Mouse (Mus musculus): ENCODE data around the gene Slc13a5. TPM values are rescaled to one million over a fixed set of nuclear protein-coding genes. Genes with fewer than 3 reads are reported as not detected.

The Slc13a5 gene
- polyA plus RNA-seq, 1 experiment = 16.7 TPM

DNA sequence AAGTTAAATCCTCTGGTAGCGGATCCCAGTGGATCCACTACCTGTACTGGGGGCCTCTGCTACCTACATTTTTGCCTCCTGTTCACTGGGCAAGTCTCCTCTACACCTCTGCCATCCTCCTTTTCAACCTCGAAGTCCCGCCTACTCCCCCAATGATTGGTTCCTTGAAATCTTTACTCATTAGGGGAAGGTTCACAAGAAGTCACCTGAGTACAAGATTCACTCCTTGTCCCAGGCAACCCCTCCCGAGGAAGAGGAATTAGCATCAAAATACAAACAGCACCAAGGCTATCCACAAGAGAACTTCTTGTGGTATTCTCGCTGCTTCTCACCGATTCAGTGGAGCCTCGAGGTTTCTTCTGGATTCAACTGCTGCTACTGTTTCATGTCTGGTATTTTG is 35.0 kb downstream of the Slc13a5 start:
- Histone ChIP-seq H3K27ac (ENCODE audit: insufficient read depth, low read length) (no peak overlapping the region), H3K4me3 (ENCODE audit: insufficient read depth, low read length) (no peak overlapping the region), H3K4me1 (ENCODE audit: control insufficient read depth, insufficient read depth, low read length) (no peaks in the 10 kb centered on the region)
- TF ChIP-seq CTCF (IDR thresholded peaks at IDR 0.05; ENCODE audit: extremely low read depth, insufficient read depth, low read length) (no peak), POLR2A (IDR thresholded peaks at IDR 0.05; ENCODE audit: extremely low read depth, insufficient read depth, low read length) (no peak)

DNA sequence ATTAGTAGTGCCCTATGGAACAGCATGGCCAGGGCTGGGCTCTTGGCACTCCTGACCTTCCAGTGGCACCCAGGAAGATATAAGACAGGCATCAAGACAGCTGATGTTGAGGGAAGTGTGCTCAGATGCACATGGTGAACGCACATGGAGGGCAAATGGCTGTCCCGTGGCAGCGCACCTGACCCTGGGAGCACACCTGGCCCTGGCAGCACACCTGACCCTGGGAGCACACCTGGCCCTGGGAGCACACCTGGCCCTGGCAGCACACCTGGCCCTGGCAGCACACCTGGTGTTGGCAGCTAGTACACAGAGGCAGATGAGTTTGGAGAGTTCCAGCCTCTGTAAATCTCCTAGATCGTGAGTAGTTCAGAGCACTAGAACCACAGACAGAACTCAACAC is 38.5 kb downstream of the Slc13a5 start:
- H3K4me1 ChIP-seq (ENCODE audit: control insufficient read depth, insufficient read depth, low read length) = no peaks in the 10 kb centered on the region
- no peak for TF ChIP-seq CTCF (IDR thresholded peaks at IDR 0.05; ENCODE audit: extremely low read depth, insufficient read depth, low read length)
- no peak for TF ChIP-seq POLR2A (IDR thresholded peaks at IDR 0.05; ENCODE audit: extremely low read depth, insufficient read depth, low read length)
- H3K27ac ChIP-seq (ENCODE audit: insufficient read depth, low read length) = no peak overlapping the region
- H3K4me3 ChIP-seq (ENCODE audit: insufficient read depth, low read length) = no peak overlapping the region

DNA sequence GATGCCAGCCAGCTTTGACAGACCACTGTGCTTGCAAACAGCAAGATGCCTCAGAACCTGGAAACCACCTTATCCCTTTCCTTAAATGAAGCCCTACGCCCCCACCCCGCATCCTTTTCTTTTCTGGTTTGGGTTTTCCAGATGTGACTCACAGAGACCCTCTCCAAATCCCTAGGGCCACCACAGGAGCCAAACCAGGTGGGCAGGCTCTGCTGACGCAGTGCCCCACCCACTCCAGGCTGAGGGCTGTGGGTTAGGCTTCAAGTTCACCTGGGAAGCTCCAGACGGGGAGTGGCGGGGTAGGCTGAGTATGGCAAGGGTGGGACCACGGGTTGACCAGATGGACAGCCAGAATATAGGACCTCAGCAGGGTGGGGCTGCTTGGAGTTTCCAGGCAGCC is 40.1 kb downstream of the Slc13a5 start:
- Histone ChIP-seq H3K4me3 (ENCODE audit: insufficient read depth, low read length) (no peak overlapping the region), H3K4me1 (ENCODE audit: control insufficient read depth, insufficient read depth, low read length) (no peaks in the 10 kb centered on the region), H3K27ac (ENCODE audit: insufficient read depth, low read length) (no peak overlapping the region)
- TF ChIP-seq POLR2A (IDR thresholded peaks at IDR 0.05; ENCODE audit: extremely low read depth, insufficient read depth, low read length) = no peak
- no peak for TF ChIP-seq CTCF (IDR thresholded peaks at IDR 0.05; ENCODE audit: extremely low read depth, insufficient read depth, low read length)

DNA sequence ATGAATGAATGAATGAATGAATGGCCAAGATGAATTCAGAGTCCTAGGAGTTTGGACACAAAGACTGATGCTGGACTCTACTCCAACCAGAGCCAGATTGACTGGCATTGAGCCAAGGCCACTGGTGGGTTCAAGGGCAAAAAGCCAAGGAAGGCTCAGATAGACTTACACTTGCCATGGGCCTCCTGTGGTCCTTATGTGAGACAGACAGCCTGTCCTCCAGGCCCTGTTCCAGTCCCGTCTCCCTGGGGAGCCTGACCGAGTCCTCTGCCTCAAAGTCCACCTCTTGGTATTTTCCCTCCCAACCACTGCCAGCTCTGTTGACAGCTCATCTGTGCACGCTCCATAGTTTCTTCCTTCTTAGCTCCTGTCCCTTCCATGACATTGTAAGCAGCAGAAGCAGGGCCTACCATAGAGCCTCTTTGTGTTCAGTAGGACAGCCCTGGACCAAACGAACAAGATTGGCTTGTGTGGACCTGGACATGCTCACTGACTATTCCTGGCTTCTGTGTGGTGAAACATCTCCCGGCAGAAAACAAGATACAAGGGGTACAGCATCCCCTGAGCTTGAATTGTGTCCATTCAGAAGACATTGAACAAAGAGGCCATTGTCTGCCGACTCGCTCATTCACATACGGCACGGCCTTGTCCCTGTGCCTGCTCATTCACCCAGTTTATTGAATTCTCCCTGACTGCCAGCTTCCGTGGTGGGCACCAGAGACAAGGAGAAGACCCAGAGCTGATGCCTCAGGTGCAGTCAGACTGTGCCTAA is 40.8 kb downstream of the Slc13a5 start:
- Histone ChIP-seq H3K4me1 (ENCODE audit: control insufficient read depth, insufficient read depth, low read length) (no peaks in the 10 kb centered on the region), H3K4me3 (ENCODE audit: insufficient read depth, low read length) (no peak overlapping the region), H3K27ac (ENCODE audit: insufficient read depth, low read length) (no peak overlapping the region)
- no peak for TF ChIP-seq CTCF (IDR thresholded peaks at IDR 0.05; ENCODE audit: extremely low read depth, insufficient read depth, low read length)
- no peak for TF ChIP-seq POLR2A (IDR thresholded peaks at IDR 0.05; ENCODE audit: extremely low read depth, insufficient read depth, low read length)

DNA sequence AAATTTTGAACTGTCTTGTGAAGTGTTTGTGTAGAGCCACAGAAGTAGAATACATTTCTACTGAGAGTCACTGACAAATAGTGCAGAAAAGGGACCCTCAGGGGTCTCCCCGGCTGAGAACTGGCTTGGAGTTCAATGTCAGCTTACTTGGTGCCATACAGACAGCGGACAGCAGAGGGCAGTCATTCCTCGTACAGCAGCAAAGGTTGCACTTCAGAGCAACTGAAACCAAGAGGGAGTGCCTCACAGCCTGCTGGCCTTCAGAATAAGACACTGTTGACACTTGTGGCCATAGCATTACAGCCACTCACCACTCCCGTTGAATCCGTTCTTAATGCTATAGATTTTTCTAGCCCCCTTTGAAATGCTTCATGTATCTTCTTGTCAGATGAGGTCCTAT is 42.2 kb downstream of the Slc13a5 start:
- TF ChIP-seq CTCF (IDR thresholded peaks at IDR 0.05; ENCODE audit: extremely low read depth, insufficient read depth, low read length) = peak; percentile 98
- no peak for TF ChIP-seq POLR2A (IDR thresholded peaks at IDR 0.05; ENCODE audit: extremely low read depth, insufficient read depth, low read length)
- Histone ChIP-seq H3K4me1 (ENCODE audit: control insufficient read depth, insufficient read depth, low read length) (no peaks in the 10 kb centered on the region), H3K4me3 (ENCODE audit: insufficient read depth, low read length) (no peak overlapping the region), H3K27ac (ENCODE audit: insufficient read depth, low read length) (no peak overlapping the region)

DNA sequence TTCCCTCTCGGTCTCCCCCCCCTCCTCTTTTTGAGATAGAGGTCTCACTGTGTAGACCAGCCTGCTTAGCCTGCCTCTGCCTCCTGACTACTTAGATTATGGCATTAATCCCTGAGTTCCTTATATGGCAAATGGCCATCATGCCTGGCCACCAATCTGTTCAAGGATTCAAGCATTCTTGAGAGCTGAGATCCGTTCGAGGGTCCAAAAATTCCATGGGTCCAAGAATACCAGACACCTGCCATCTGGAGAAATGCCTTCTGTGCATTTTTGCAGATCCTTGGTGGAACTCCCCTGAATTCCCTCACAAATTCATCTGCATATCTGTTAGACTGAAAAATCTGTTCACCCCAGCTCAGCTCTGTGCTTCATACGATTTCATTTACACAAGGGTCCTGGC is 43.6 kb downstream of the Slc13a5 start:
- H3K4me1 ChIP-seq (ENCODE audit: control insufficient read depth, insufficient read depth, low read length) = no peaks in the 10 kb centered on the region
- no peak for TF ChIP-seq CTCF (IDR thresholded peaks at IDR 0.05; ENCODE audit: extremely low read depth, insufficient read depth, low read length)
- TF ChIP-seq POLR2A (IDR thresholded peaks at IDR 0.05; ENCODE audit: extremely low read depth, insufficient read depth, low read length) = no peak
- H3K27ac ChIP-seq (ENCODE audit: insufficient read depth, low read length) = no peak overlapping the region

DNA sequence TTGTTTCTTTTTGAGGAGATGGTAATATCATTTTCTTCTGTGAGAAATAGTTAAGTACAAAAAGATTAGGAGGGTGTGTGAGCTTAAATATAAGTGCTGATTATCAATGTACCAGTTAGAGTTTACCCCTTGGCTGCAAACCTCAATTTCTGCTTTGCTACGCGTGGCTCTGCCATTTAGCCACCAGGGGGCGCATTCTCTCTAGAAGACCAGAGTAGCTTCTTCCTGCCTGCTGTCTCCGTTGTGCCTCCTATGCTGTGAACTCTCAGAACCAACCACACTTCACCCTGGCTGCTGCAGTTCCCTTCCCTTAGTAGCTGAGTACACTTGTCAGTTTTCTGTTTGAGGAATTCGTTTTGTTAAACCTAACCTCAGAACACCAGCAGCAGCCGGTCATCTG is 45.7 kb downstream of the Slc13a5 start:
- Histone ChIP-seq H3K4me1 (ENCODE audit: control insufficient read depth, insufficient read depth, low read length) (peaks cover 3% of the 10 kb centered on the region; the same call in 1 of the 2 replicates), H3K27ac (ENCODE audit: insufficient read depth, low read length) (no peak overlapping the region), H3K4me3 (ENCODE audit: insufficient read depth, low read length) (no peak overlapping the region)
- TF ChIP-seq POLR2A (IDR thresholded peaks at IDR 0.05; ENCODE audit: extremely low read depth, insufficient read depth, low read length) (no peak), CTCF (IDR thresholded peaks at IDR 0.05; ENCODE audit: extremely low read depth, insufficient read depth, low read length) (peak; percentile 87)

More for the DNA sequence above, 43.6 kb downstream of the Slc13a5 start:
- no peak overlapping the region for H3K4me3 ChIP-seq (ENCODE audit: insufficient read depth, low read length)

DNA sequence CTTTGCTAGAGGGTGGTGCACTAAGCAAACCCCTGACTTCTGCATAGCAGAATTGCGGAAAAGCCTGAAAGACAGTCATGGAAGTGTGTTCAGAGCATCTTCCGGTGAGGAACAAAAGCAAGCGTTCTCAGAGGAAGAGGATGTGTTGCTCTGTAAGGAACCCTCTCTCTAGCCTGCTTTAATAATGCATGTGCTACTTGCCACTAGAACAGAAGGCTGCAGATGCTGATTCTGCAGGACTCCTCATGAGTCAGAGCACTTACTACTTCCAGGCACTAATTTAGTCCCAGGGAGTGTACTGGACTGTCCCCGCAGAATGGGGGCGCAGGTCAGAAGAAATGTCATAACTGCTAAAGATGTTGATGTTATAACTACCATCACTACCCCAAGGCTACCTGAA is 49.9 kb downstream of the Slc13a5 start:
- no peak for TF ChIP-seq POLR2A (IDR thresholded peaks at IDR 0.05; ENCODE audit: extremely low read depth, insufficient read depth, low read length)
- no peak for TF ChIP-seq CTCF (IDR thresholded peaks at IDR 0.05; ENCODE audit: extremely low read depth, insufficient read depth, low read length)
- Histone ChIP-seq H3K4me3 (ENCODE audit: insufficient read depth, low read length) (no peak overlapping the region), H3K4me1 (ENCODE audit: control insufficient read depth, insufficient read depth, low read length) (peaks cover 3% of the 10 kb centered on the region; the same call in 1 of the 2 replicates), H3K27ac (ENCODE audit: insufficient read depth, low read length) (no peak overlapping the region)

DNA sequence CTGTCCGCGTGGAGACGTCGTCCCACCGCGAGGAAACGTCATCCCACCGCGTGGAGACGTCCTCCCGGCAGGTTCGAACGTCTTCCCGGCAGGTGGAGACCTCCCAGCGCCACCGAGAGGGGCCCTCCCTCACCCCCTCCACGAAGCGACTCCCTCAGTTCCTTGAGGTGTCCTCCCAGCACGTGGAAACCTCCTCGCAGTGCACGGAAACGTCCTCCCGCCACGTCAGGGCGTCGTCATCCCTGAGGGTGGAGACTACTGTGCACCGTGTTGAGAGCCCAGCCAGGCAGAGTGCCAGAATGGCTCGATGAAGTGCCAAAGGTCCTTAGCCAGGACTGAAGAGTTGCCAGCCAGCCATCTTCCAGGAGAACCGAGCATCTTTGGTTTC is 51.6 kb downstream of the Slc13a5 start, which contains the start of gene Med31:
TSS of gene Med31 (minus strand) at position 183 of the 388 bp plus-strand sequence.
- TF ChIP-seq CTCF (IDR thresholded peaks at IDR 0.05; ENCODE audit: extremely low read depth, insufficient read depth, low read length) (no peak), POLR2A (IDR thresholded peaks at IDR 0.05; ENCODE audit: extremely low read depth, insufficient read depth, low read length) (peak; percentile 42; the same call in 1 of the 2 replicates)
- Histone ChIP-seq H3K4me3 (ENCODE audit: insufficient read depth, low read length) (peak within 1 kb of the TSS; percentile 77), H3K27ac (ENCODE audit: insufficient read depth, low read length) (peak within 1 kb of the TSS; percentile 63), H3K4me1 (ENCODE audit: control insufficient read depth, insufficient read depth, low read length) (peaks cover 3% of the 10 kb centered on the region; the same call in 1 of the 2 replicates)
